Mouse (Mus musculus) forebrain, embryonic 11.5 days (tissue): ENCODE measurements around the gene Klhl23. TPM values are rescaled to one million over a fixed set of nuclear protein-coding genes. Genes with fewer than 3 reads are reported as not detected.

Source experiments
- ATAC-seq: fragments of 200-750 bp; cut with Nextera tagmentation; replicated peaks from 2 replicates; pipeline ENCODE4 v1.8.0; 2017; ENCODE audit warnings: moderate TSS enrichment; ENCODE audit not compliant: low FRiP score
- DNase-seq: peaks from one replicate; pipeline ENCODE4 v3.0.0-alpha.2; 2017; ENCODE audit warnings: low spot score
- H3K27ac ChIP-seq: fragments of 300-500 bp; sonication (generic); 2 replicates; pipeline ENCODE4 v1.5.1; 2014; ENCODE audit warnings: low read depth, low read length
- H3K27me3 ChIP-seq: fragments of 300-500 bp; sonication (generic); 2 replicates; pipeline ENCODE4 v1.6.1; 2014; ENCODE audit warnings: mild to moderate bottlenecking, low read length, mixed read lengths; ENCODE audit not compliant: control insufficient read depth, insufficient read depth
- H3K36me3 ChIP-seq: fragments of 300-500 bp; sonication (generic); 2 replicates; pipeline ENCODE4 v1.6.1; 2014; ENCODE audit warnings: mild to moderate bottlenecking, low read length, moderate library complexity, mixed read lengths; ENCODE audit not compliant: control insufficient read depth, insufficient read depth
- H3K4me1 ChIP-seq: fragments of 300-500 bp; sonication (generic); replicated peaks from 2 replicates; pipeline ENCODE4 v1.6.1; 2014; ENCODE audit warnings: low read length, mixed read lengths; ENCODE audit not compliant: control insufficient read depth, insufficient read depth
- H3K4me2 ChIP-seq: fragments of 300-500 bp; sonication (generic); 2 replicates; pipeline ENCODE4 v1.6.1; 2014; ENCODE audit warnings: low read depth, mild to moderate bottlenecking, low read length, moderate library complexity, mixed read lengths; ENCODE audit not compliant: severe bottlenecking
- H3K4me3 ChIP-seq: fragments of 300-500 bp; sonication (generic); 2 replicates; pipeline ENCODE4 v1.5.1; 2014; ENCODE audit warnings: low read depth, low read length
- H3K9ac ChIP-seq: fragments of 300-500 bp; sonication (generic); 2 replicates; pipeline ENCODE4 v1.6.1; 2014; ENCODE audit warnings: low read length
- H3K9me3 ChIP-seq: fragments of 300-500 bp; sonication (generic); 2 replicates; pipeline ENCODE4 v1.6.1; 2016; ENCODE audit warnings: low read length, mixed read lengths; ENCODE audit not compliant: control insufficient read depth
- WGBS: fragments of 180-500 bp; shearing (Covaris S2); extraction: QIAGEN DNeasy Blood & Tissue Kit; methylation state at CpG from one replicate; pipeline ENCODE4 v1.1.7; 2014; 5-methylcytosine and 5-hydroxymethylcytosine counted together
- polyA plus RNA-seq: library from polyadenylated mRNA; unstranded; fragments of >200 nt; fragmentation: Nextera tagmentation; extraction: Ambion mirVana; gene quantifications from 2 replicates; pipeline ENCODE4 v1.2.1, GENCODE M21; 2014

Klhl23 gene
- 36.3 and 36.7 TPM in 2 replicates for polyA plus RNA-seq

- Histone ChIP-seq H3K4me1 (no peaks in the 10 kb centered on the region; the same call in 1 of the 2 replicates), H3K27ac (peak within 1 kb of the TSS; percentile 80), H3K4me2 (peak within 1 kb of the TSS; percentile 81), H3K4me3 (peak within 1 kb of the TSS; percentile 81), H3K36me3 (no peaks in the 10 kb centered on the region), H3K27me3 (no peaks in the 10 kb centered on the region), H3K9me3 (no peaks in the 10 kb centered on the region), H3K9ac (peak within 1 kb of the TSS; percentile 97)
- DNase-seq: peak; percentile 55
- no peak for ATAC-seq
- WGBS: 23% methylated on average over 8 of the region's 8 CpGs
Measured at GRCm38 (mm10) chr2:69821711-69822110, at the start of gene Klhl23. Klhl23 (plus strand) TSS chr2:69821944.

- Histone ChIP-seq H3K27me3 (no peaks in the 10 kb centered on the region), H3K4me3 (no peak overlapping the region), H3K36me3 (no peaks in the 10 kb centered on the region), H3K4me1 (no peaks in the 10 kb centered on the region), H3K27ac (no peak overlapping the region), H3K9ac (no peak overlapping the region), H3K4me2 (no peak overlapping the region), H3K9me3 (no peaks in the 10 kb centered on the region)
- over 99% methylated on average over 3 of the region's 3 CpGs for WGBS
- ATAC-seq (no peak), DNase-seq (no peak)
Measured at GRCm38 (mm10) chr2:69773331-69773730, 48.4 kb upstream of the Klhl23 start.

GRCm38 (mm10) chr2:69777985-69778835 is 43.5 kb upstream of the Klhl23 start:
- Histone ChIP-seq H3K9ac (no peak overlapping the region), H3K4me2 (no peak overlapping the region), H3K4me1 (no peaks in the 10 kb centered on the region), H3K27ac (no peak overlapping the region), H3K4me3 (no peak overlapping the region), H3K9me3 (no peaks in the 10 kb centered on the region), H3K27me3 (no peaks in the 10 kb centered on the region), H3K36me3 (no peaks in the 10 kb centered on the region)
- no peak for ATAC-seq
- no peak for DNase-seq
- 73% methylated on average over 7 of the region's 7 CpGs for WGBS

- Histone ChIP-seq H3K27me3 (no peaks in the 10 kb centered on the region), H3K36me3 (no peaks in the 10 kb centered on the region), H3K4me2 (no peak overlapping the region), H3K9me3 (no peaks in the 10 kb centered on the region), H3K4me1 (no peaks in the 10 kb centered on the region), H3K9ac (no peak overlapping the region), H3K4me3 (no peak overlapping the region), H3K27ac (no peak overlapping the region)
- ATAC-seq (no peak), DNase-seq (no peak)
- WGBS: 51% methylated on average over 5 of the region's 5 CpGs
Measured at GRCm38 (mm10) chr2:69778836-69779177, 42.9 kb upstream of the Klhl23 start.

GRCm38 (mm10) chr2:69788974-69789373 is 32.8 kb upstream of the Klhl23 start:
- no peaks in the 10 kb centered on the region for H3K9me3 ChIP-seq
- 30% methylated on average over 9 of the region's 9 CpGs for WGBS
- H3K4me3 ChIP-seq: peak overlapping the region; percentile 49
- H3K36me3 ChIP-seq: no peaks in the 10 kb centered on the region; the same call in 1 of the 2 replicates
- peak overlapping the region; percentile 65 for H3K9ac ChIP-seq
- no peak for DNase-seq
- peak; percentile 50 for ATAC-seq
- peak overlapping the region; percentile 81 for H3K4me2 ChIP-seq
- H3K4me1 ChIP-seq: no peaks in the 10 kb centered on the region
- no peak overlapping the region for H3K27ac ChIP-seq
- no peaks in the 10 kb centered on the region for H3K27me3 ChIP-seq

- Histone ChIP-seq H3K9me3 (no peaks in the 10 kb centered on the region), H3K4me3 (peak within 1 kb of the TSS; percentile 49), H3K4me2 (peak within 1 kb of the TSS; percentile 81), H3K27ac (peak within 1 kb of the TSS; percentile 52; the same call in 1 of the 2 replicates), H3K27me3 (no peaks in the 10 kb centered on the region), H3K36me3 (no peaks in the 10 kb centered on the region; the same call in 1 of the 2 replicates), H3K9ac (peak within 1 kb of the TSS; percentile 65), H3K4me1 (no peaks in the 10 kb centered on the region)
- DNase-seq (peak; percentile 99), ATAC-seq (peak; percentile 95)
- 1% methylated on average over 48 of the region's 48 CpGs for WGBS
Measured at GRCm38 (mm10) chr2:69789429-69790069, 32.2 kb upstream of the Klhl23 start, which contains the start of the genes Ccdc173 and Phospho2. Ccdc173 (minus strand) TSS chr2:69789575. Phospho2 (plus strand) TSS chr2:69789623.

GRCm38 (mm10) chr2:69790285-69790684 is 31.5 kb upstream of the Klhl23 start:
- Histone ChIP-seq H3K9me3 (no peaks in the 10 kb centered on the region), H3K27me3 (no peaks in the 10 kb centered on the region), H3K9ac (peak overlapping the region; percentile 13), H3K4me3 (peak overlapping the region; percentile 49), H3K36me3 (no peaks in the 10 kb centered on the region; the same call in 1 of the 2 replicates), H3K4me2 (peak overlapping the region; percentile 81), H3K27ac (no peak overlapping the region), H3K4me1 (no peaks in the 10 kb centered on the region)
- ATAC-seq (peak; percentile 44), DNase-seq (peak; percentile 92)
- WGBS: under 1% methylated on average over 10 of the region's 10 CpGs

- H3K4me1 ChIP-seq: no peaks in the 10 kb centered on the region
- no peak overlapping the region for H3K27ac ChIP-seq
- no peak for ATAC-seq
- H3K4me2 ChIP-seq: peak overlapping the region; percentile 81
- DNase-seq: no peak
- H3K4me3 ChIP-seq: 0 out of 2 replicates have a peak overlapping the region, but pooled peaks have one; percentile 49
- H3K9me3 ChIP-seq: no peaks in the 10 kb centered on the region
- H3K27me3 ChIP-seq: no peaks in the 10 kb centered on the region
- no peak overlapping the region; the same call in 1 of the 2 replicates for H3K9ac ChIP-seq
- H3K36me3 ChIP-seq: peaks cover 3% of the 10 kb centered on the region; the same call in 1 of the 2 replicates
- WGBS: 77% methylated on average over 4 of the region's 4 CpGs
Measured at GRCm38 (mm10) chr2:69790722-69791121, 31.0 kb upstream of the Klhl23 start.
